Mouse (Mus musculus): Measurements from ENCODE around the gene Vash2. TPM values are rescaled to one million over a fixed set of nuclear protein-coding genes. Genes with fewer than 3 reads are reported as not detected.

The Vash2 gene
- polyA plus RNA-seq (2014; fragmentation: Illumina TruSeq; extraction: RNeasy Lipid Tissue Mini Kit (QIAGEN cat#74804); ENCODE audit: low read depth, low replicate concordance), result 73.4 TPM

DNA sequence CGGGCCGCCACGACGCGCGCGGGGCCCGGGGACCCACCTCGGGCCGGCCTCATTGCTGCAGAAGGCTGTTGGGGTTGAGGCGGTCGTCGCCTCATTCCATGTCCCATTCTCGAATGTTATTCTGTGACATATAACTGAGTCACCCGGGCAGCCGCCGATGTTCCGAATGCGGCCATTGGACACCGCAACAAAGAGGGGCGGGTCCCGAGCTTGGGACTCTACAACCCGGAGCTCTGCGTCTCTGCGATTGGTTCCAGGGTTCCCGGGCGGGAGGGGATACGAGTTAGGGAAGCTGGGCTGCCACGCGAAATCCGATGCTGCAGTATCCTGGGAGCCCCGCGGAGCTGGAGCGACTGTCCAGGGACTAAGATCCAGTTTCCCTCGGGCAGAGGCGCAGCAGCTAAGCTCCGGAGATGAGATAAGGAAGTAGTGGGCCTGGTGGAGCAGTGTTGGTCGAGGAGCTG, at the start of gene Vash2:
Vash2 (minus strand) TSS at position 197 of the 464 bp plus-strand sequence.

GRCm38 (mm10) chr1:191026021-191026713, 47.1 kb upstream of the Vash2 start, which contains the start of gene Flvcr1:
Gene Flvcr1, minus strand, starts transcription at chr1:191026158.

DNA sequence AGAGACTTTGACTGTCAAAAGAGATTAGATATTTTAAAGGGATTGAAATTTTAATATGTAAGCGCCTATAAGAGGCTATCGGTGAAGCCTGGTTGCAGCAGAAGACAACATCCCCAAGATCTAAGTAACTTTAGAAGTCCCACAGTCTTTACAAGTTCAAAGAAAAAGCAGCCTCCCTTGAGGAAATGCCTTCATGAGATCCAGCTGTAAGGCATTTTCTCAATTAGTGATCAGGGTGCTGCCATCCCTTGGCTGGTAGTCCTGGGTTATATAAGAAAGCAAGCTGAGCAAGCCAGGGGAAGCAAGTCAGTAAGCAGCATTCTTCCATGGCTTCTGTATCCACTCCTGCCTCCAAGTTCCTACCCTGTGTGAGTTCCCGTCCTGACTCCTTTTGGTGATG, 54.3 kb downstream of the Vash2 start, which contains the start of gene Angel2:
Angel2 (plus strand) TSS at position 301 of the 400 bp plus-strand sequence.

DNA sequence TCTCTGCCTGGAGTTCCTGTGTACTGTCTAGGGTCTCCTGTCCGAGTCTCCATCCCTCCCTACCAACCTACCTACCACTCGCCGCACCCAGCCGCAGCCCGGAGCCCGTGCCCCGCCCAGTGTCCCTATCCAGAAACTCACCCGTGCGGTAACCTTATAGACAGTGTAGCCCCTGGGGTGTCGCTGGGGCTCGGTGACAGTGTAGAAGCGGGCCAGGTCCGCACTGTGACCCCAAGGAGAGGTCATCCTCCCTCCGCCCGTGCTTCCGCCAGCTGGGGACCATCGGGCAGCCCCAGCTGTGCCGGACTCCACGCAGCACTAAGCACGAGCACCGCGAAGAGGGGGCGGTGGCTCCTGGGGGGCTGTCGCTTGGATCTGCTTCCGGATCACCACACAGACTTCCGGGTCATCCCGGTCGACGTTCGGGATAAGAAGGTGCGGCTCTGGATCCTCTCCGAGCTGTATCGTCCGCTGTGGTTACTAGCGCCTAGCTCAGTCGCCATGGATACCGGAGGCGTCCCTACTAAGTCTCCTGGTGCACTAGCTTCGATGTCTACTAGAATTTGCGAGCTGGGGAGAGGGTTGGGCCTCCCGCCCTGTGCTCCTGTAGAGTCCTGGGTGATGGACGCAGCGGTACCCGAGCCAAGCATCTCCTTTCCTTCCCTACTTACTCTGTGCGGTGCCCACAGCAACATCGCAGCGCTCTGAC, 67.5 kb downstream of the Vash2 start, which contains the start of gene Rps6kc1:
Rps6kc1 (minus strand) TSS at position 356 of the 709 bp plus-strand sequence.

Other genes with a start within 250 kb of the Vash2 start
- gene Rps6kc1, start 67.5 kb downstream of the Vash2 start, polyA plus RNA-seq (2014; fragmentation: Illumina TruSeq; extraction: RNeasy Lipid Tissue Mini Kit (QIAGEN cat#74804); ENCODE audit: low read depth, low replicate concordance), result 3.8 TPM
- gene Angel2, start 54.2 kb downstream of the Vash2 start, polyA plus RNA-seq (2014; fragmentation: Illumina TruSeq; extraction: RNeasy Lipid Tissue Mini Kit (QIAGEN cat#74804); ENCODE audit: low read depth, low replicate concordance), result 63.4 TPM
- gene Flvcr1, start 46.9 kb upstream of the Vash2 start, polyA plus RNA-seq (2014; fragmentation: Illumina TruSeq; extraction: RNeasy Lipid Tissue Mini Kit (QIAGEN cat#74804); ENCODE audit: low read depth, low replicate concordance), result 8.4 TPM
- 170 TPM for gene Spata45, start 57.3 kb upstream of the Vash2 start, polyA plus RNA-seq (2014; fragmentation: Illumina TruSeq; extraction: RNeasy Lipid Tissue Mini Kit (QIAGEN cat#74804); ENCODE audit: low read depth, low replicate concordance)
- 24.1 TPM for gene Tatdn3, start 83.6 kb upstream of the Vash2 start, polyA plus RNA-seq (2014; fragmentation: Illumina TruSeq; extraction: RNeasy Lipid Tissue Mini Kit (QIAGEN cat#74804); ENCODE audit: low read depth, low replicate concordance)
- 5.9 TPM for gene Nsl1, start 83.7 kb upstream of the Vash2 start, polyA plus RNA-seq (2014; fragmentation: Illumina TruSeq; extraction: RNeasy Lipid Tissue Mini Kit (QIAGEN cat#74804); ENCODE audit: low read depth, low replicate concordance)
- not detected for gene Batf3, start 118.6 kb upstream of the Vash2 start, polyA plus RNA-seq (2014; fragmentation: Illumina TruSeq; extraction: RNeasy Lipid Tissue Mini Kit (QIAGEN cat#74804); ENCODE audit: low read depth, low replicate concordance)
- gene Fam71a, start 185.5 kb upstream of the Vash2 start, polyA plus RNA-seq (2014; fragmentation: Illumina TruSeq; extraction: RNeasy Lipid Tissue Mini Kit (QIAGEN cat#74804); ENCODE audit: low read depth, low replicate concordance), result 41.2 TPM
- gene Atf3, start 238.7 kb upstream of the Vash2 start, polyA plus RNA-seq (2014; fragmentation: Illumina TruSeq; extraction: RNeasy Lipid Tissue Mini Kit (QIAGEN cat#74804); ENCODE audit: low read depth, low replicate concordance), result not detected